Mouse (Mus musculus) cortical plate, adult 2 months (tissue): Measurements from ENCODE around the gene Atf5.

Experiments used
- CTCF ChIP-seq: fragments of 200-500 bp; IDR thresholded peaks from 2 replicates; pipeline ENCODE4 v1.5.1; 2011; ENCODE audit warnings: mild to moderate bottlenecking, control low read depth, low read length; ENCODE audit not compliant: insufficient read depth; ENCODE audit errors: extremely low read depth
- POLR2A ChIP-seq: fragments of 200-500 bp; IDR thresholded peaks from 2 replicates; pipeline ENCODE4 v1.6.1; 2011; ENCODE audit warnings: mild to moderate bottlenecking, low read length, control low read depth; ENCODE audit not compliant: insufficient read depth; ENCODE audit errors: extremely low read depth

- TF ChIP-seq POLR2A (no peak), CTCF (no peak)
Observed at GRCm38 (mm10) chr7:44821666-44822448, 5.4 kb upstream of the Atf5 start.
